Mouse (Mus musculus) adrenal gland, postnatal 4 days (tissue): ENCODE results near the gene 1700092M07Rik. TPM values are rescaled to one million over a fixed set of nuclear protein-coding genes. Genes with fewer than 3 reads are reported as not detected.
A peak's percentile ranks its signal among the peaks of the same experiment; 100 is the strongest.

Source experiments
- DNase-seq, 2 experiments: peaks; one replicate each; pipeline ENCODE4 v3.0.0; 2021 to 2022; ENCODE audit warnings: low spot score in 2 of 2, mixed read lengths in 2 of 2
- long read RNA-seq, 2 experiments: library from polyadenylated mRNA; stranded (forward); transcript quantifications; one replicate each; pipeline ENCODE4 v2.0.0; 2021
- total RNA-seq, 2 experiments: library from RNA; stranded (reverse); gene quantifications; 2 replicates each; pipeline ENCODE4 v1.2.3; 2021

Gene 1700092M07Rik
- total RNA-seq, result 1 to 10 TPM; 2.3 to 2.5 TPM
- long read RNA-seq, experiment 1, result 0 reads
- long read RNA-seq, experiment 2, result 0 reads

DNA sequence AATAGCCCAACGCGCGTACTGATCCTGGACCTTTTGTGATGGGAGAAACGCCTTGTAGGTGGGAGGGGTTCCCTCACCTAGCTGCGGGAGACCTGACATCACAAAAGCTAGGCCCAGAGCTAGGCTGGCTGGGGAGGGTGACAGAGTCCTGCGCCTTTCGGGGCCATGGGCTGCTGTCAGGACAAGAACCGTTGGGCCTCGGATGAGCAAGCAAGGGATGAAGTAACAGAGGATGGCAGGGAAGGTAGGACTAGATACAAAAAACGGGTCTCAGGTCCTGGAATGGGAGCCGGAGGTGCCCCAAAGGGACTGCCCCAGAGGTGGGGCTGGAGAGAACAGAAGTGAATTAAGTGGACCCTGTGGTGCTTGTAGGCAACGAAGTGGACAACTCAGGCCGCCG is at the start of gene 1700092M07Rik:
Gene 1700092M07Rik (plus strand): TSS at position 116 of the 400 bp plus-strand sequence.
- DNase-seq, result no peak

DNA sequence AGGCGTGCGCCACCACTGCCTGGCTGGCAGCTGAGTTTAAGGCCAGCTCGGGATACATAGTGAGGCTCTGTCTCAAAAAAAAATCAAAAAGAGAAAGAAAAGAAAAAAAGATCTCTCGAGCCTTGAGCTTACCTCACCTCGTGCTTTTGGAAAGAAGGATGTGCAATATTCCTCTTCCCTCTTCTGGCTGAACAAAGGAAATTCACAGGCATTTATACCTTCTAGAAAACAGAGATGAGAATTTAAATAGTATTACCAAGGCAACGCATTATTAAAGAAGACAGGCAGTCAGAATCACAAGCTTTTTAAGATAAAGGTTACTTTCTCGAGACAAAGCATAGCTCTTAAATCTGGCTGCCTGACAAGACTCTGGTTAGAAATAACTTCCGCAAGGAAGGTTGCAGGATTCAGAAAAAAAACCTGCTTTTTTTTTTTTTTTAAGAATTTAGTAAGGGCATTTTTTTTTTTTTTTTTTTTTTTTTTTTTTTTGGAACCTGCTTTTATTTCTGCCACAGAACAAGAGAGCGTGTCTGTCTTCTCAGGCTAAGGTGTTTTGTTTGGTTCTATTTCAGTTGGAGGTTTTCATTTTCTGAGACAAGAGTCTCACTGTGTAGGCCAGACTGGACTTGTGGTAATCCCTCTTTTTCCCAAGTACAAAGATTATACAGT is 48.5 kb upstream of the 1700092M07Rik start:
- no peak for DNase-seq

GRCm38 (mm10) chr19:8692740-8693139 is 47.8 kb upstream of the 1700092M07Rik start:
- DNase-seq, result no peak

GRCm38 (mm10) chr19:8695330-8695729 is 45.2 kb upstream of the 1700092M07Rik start:
- DNase-seq, result no peak

GRCm38 (mm10) chr19:8699652-8700051 is 40.9 kb upstream of the 1700092M07Rik start:
- DNase-seq, result no peak

GRCm38 (mm10) chr19:8702458-8702857 is 38.1 kb upstream of the 1700092M07Rik start:
- no peak for DNase-seq

DNA sequence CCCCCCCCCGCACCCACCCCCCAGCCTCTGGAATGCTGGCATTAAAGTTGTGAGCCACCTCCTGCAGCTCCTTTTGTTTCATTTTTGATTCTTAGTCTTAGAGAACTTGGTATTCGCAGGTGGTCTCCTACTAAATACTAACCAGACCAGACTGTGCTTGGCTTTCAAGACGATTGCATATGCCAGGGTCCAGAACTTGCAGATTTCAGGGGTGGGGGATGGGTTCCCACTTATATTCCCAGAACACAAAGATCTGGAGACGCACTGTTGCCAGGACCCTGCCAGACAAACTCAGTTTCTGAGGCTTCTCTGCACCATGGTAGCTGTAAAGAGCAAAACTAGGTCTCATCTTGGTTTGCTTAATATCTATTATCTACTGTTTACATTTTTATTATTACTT is 36.9 kb upstream of the 1700092M07Rik start:
- no peak for DNase-seq

DNA sequence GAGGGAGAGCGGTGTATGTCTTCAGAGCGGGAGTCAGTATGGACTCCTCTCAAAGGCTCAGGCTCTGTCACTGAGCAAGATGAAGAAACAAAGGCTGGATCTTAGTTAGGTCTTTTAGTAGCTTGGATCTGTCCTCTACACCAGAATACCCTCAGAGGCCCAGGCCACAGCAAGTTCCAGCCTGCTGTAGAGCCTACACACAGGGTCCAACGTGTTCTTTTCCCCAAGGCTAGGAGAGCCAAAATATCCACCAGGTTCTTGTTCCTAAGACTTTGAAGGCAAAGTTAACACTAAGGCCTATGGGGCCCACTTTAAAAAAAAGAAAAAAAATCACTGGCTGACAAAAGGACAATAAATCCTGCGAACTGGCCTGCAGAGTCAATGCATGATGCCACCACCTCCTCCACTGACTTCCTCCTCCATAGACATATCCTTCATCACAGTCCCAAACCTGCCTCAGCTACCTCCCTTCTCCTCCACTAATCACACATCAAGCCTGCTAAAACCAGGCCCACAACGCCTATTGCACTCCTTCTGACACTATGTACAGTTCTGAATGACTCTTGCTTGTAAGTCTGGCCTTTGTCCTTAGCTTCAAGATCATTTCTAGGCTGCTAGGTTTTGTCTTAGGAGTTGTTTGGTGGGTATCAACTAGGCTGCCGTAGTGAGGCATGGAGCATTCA is 35.4 kb upstream of the 1700092M07Rik start:
- DNase-seq, result no peak

- DNase-seq, result no peak
These were observed 34.3 kb upstream of the 1700092M07Rik start for GRCm38 (mm10) chr19:8706132-8706667.

DNA sequence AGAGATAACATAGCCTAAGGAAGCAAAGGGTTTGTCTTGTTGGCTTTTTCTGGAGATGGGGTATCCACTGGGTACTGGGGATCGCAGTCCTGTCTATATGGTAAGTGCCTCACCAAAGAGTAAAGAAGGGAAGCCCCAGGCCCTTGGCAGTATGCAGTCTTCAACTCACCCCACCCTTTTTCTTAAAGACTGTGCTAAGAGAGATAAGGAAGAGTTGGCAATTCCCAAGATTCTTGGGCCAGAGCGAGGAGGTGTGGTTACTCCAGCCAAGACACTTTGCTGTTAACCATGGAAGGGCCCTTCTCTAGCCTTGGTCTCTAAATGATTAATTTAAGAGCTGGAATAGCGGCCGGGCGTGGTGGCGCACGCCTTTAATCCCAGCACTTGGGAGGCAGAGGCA is 33.6 kb upstream of the 1700092M07Rik start:
- DNase-seq, result no peak

DNA sequence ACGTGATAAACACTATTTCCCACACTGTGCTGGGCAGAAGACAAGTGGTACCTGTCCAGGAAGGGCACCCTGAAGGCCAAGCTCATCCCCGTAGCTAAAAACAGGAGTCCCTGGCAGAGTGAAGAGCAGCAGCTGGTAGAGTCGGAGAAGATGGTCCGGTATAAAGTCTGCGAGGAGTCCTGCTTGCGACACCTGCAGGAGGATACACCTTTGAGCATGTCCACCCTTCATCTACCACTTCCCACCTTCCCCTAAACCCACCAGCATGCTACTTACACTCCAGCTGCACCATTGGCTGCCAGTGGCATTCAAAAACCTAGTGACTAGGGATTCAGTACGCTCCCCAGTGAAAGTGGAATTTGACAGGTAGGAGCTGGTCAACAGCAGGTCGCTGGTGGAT is 31.6 kb upstream of the 1700092M07Rik start:
- DNase-seq, result no peak

- no peak for DNase-seq
These were observed 30.5 kb upstream of the 1700092M07Rik start for GRCm38 (mm10) chr19:8710057-8710456.

DNA sequence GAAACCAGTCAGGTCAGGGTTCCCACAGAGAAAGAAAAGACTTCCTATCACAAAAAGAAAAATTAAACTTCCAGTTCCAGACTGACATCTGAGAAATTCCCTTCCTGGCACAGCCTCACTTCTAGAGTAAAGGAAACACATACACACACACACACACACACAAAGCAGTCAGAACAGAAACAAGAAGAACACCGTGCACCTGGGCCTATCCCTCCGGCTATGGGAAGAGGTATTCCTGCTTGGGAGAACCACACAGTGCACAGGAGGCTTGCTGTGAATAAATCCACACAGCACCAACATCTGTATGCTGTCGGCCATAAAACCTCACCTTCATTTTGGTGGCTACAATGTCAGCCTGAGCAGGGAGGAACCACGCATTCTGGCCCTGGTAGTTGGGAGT is 29.0 kb upstream of the 1700092M07Rik start:
- DNase-seq, result no peak

GRCm38 (mm10) chr19:8711949-8712869 is 28.3 kb upstream of the 1700092M07Rik start:
- no peak for DNase-seq

- DNase-seq, result peak; percentile 46 to 50
These were observed 27.6 kb upstream of the 1700092M07Rik start for GRCm38 (mm10) chr19:8712870-8713305.

- peak; percentile 72 to 88 for DNase-seq
These were observed 27.1 kb upstream of the 1700092M07Rik start for GRCm38 (mm10) chr19:8713306-8713996.

- DNase-seq, result no peak
These were observed 26.4 kb upstream of the 1700092M07Rik start for GRCm38 (mm10) chr19:8713997-8714652.

DNA sequence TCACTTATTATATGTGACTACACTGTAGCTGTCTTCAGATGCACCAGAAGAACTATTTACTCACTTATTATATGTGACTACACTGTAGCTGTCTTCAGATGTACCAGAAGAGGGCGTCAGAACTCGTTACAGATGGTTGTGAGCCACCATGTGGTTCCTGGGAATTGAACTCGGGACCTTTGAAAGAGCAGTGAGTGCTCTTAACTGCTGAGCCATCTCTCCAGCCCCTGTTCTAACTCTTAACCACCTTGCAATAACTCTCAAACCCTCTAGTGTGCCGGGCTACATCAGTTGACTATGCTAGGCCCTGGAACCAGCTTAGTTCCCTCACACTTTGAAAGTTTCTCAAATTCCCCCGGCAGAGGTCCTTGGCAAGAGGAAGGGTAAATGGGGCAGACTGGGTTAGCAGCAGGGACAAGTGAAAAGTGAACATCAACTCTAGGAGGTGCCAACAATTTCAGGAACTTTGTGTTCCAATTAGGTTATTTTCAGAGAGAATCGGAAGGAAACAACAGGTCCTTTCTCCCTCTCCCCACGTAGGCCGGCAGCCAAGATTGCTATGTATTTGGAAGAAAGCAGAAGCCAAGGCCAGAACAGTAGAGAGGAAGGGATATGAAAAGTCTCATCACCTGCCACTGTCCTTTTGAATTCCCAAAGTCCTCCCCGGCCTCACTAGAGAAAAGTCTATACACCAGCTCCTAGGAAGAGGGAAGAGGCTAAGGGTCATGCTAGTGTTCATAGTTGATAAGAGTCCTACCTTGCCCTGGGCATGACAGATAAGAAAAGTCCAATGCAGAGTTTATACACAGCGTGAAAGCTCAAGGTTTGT is 25.7 kb upstream of the 1700092M07Rik start:
- no peak for DNase-seq
